Mouse (Mus musculus): Measurements from ENCODE around the gene Ncor2.

Gene Ncor2

GRCm38 (mm10) chr5:125190105-125190813 is 11.2 kb upstream of the Ncor2 start:
- no peak for DNase-seq

GRCm38 (mm10) chr5:125189625-125190024 is 10.6 kb upstream of the Ncor2 start:
- peak; percentile 62 to 78 for DNase-seq

DNA sequence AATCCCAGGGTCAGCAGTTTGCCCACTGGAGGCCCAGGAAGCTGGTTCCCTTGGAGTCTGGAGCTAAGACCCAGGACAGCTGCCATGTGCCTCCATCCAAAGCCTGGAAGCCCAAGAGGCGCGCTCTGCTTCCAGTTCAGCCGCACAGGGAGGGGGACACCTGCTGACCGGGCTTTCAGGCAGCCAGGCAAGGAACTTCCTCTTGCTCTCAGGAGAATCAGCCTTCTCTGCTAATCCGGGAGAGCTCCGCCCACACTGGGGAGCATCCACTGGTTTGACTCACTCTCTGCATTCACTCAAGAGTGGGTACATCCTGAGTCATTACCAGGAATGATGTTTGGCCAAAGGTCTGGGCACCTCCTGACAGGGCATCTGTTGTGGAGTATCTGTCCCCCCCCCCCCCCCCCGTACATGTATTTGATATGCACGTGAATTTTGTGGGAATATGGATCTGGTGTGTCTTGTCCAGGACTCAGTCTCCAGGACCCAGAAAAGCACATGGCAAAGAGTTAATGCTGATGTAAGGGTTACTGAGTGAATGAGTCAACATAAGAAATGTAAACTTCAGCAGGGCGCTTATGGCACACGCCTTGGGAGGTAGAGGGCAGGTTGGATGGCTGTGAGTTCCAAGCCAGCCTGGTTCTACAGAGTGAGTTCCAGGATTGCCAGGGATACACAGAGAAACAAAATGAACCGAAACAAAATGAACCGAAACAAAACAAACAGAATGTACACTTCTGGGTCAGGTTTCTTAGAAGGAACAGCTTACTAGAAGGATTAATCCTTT is 10.0 kb upstream of the Ncor2 start:
- no peak for DNase-seq

- DNase-seq, result no peak
These were observed 5.8 kb upstream of the Ncor2 start for GRCm38 (mm10) chr5:125184826-125185225.

DNA sequence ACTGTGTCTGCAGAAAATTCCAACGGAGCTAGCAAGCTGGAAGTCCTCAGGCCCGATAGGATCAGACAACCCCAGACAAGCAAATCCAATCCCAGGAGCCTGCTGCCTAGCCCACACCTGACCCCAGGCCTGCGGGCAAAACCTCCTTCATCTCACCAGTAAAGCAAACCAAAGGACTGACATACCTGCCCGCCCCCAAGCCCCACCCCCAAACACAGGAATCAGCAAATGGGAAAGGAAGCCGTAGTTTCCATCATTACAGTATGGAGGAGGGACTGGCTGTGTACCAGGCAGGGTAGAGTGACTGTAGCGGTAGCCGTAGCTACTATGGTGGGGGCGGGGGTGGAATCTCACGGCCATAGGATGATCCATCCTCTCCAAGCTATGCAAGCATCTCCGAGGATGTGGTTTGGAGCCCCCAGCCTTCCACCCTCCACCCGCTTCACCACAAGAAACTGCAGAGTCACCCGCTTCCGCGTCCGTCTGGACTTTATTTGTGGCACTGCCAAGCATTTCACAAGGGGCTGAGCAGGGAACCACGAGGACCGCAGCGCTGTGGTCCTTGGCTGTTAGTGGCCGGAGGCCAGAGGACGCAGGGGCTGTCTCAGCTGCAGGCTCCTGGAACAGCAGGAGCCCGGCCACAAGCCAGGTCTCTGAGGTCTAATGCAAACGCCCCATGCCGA is 4.4 kb upstream of the Ncor2 start:
- no peak for DNase-seq

DNA sequence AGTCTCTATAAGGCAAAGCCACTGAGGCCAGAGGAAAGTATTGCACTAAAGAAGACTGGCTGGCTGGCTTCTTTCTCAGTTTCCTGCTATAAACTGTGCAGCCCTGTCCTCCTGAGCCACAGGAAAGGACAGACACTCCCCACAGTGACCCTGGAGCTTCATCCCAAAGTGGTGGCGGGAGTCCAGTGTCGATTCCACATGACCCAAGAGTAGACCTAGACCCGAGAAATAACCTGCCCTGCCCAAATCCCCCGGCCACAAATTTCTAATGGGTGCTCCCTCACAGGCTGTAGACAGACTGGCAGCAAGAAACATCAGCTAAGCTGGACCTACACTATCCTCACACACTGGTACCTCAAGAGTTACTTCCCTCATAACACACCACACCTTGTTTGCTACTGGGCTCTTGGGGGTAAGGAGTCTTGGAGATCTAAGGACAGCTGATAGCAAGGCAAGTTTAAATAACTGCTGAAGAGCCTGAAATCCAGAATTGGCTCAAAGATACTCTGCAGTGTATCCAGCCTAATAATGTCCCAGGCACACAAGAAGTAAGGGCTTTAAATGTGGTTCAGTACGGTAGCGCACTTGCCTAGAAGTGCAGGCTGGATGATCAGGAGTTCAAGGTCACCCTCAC is 1.7 kb upstream of the Ncor2 start:
- no peak for DNase-seq

DNA sequence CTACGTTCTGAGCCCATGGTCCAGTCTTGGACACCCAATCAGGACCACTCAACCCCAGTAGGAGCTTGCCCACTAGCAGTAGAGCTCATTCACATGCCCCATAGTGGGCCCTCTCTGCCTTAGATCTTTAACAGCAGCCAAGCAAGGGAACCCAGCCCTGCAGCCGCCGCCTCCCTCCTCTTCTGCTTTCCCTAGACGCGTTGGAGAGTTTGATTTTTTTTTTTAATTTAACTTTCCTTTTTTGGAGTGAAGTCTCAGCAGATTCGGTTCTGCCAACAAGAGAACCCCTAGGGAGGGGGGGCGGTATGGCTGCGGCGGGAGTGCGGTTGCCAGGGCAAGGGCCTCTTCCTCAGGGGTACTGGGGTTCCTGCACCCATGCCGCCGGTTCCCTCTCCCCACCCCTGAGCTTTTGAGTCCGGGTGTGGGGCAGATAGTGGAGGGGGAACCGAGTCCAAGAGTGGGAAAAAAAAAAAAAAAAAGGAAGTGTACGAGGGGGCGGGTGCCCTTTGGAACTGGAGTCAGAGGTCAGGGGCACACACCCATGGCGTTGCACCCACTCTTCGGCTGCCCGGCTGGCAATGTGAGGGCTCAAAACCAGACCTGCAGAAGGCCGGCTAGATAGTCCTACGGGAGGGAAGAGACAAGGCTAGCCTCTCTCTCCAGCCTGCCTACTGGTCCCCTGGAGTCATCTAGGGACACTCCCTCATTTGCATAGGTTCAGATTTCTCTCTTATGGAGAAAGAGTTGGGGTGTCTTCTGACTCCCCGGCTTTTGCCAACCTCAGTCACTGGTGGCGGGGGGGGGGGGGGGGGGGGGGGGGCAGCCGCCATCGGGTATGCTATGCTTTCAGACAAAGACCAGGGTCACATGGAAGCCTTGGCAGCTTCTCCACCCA is 963 bp upstream of the Ncor2 start:
- no peak for DNase-seq

- DNase-seq, result peak; percentile 63 to 66
These were observed 630 bp downstream of the Ncor2 start for GRCm38 (mm10) chr5:125178171-125179006.

GRCm38 (mm10) chr5:125177481-125178134 is 1.4 kb downstream of the Ncor2 start:
- peak; percentile 71 to 76 for DNase-seq

GRCm38 (mm10) chr5:125176864-125177263 is 2.2 kb downstream of the Ncor2 start:
- peak; percentile 45 to 52 for DNase-seq

DNA sequence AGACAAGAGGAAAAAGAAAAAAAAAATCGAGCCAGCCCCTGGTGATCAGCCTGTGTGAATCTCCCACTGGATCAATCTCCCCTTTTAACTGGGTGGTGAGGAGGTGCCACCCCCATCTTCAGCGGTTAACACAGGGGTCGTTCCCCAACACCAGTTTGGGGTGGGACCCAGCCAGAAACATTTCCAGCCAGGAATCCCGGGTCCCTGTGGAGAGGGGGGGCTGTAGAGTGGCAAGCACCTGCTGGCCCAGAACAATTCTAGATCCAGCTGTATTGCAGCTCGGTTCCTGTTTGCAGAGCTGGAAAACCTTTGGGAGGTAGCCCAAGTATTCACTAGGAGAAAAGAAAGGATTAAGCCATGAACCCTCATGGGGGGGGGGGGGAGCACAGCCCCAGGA is 2.7 kb downstream of the Ncor2 start:
- DNase-seq, result no peak

DNA sequence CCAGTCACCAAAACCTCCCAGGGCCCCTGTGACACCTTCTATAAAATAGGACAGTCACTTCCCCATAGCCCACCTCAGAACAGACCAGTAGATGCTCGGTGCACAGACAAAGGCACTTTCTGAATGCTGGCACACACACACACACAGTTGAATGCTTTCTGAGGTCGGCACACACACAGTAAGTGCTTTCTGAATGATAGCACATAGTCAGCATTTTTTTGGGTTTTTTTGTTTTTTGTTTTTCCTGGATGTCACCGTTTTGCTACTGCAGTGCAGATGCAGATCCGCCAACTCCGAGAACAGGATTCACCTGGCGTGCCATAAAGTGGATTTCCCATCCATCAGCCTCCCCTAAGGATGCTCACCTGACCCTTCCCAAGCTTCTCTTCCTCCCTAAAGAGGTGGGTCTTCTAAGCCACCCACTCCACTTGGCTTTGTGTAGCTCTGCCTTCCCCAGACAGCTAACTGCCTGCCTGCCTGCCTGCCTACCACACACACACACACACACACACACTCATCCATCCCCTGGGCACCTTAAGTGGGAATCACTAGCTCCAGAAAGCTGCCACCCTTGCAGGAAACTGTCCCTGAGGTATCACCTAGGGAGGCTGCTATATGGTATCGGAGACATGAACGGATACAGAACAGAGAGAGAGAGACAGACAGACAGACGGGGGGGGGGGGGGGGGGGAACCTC is 3.2 kb downstream of the Ncor2 start:
- DNase-seq, result no peak

DNA sequence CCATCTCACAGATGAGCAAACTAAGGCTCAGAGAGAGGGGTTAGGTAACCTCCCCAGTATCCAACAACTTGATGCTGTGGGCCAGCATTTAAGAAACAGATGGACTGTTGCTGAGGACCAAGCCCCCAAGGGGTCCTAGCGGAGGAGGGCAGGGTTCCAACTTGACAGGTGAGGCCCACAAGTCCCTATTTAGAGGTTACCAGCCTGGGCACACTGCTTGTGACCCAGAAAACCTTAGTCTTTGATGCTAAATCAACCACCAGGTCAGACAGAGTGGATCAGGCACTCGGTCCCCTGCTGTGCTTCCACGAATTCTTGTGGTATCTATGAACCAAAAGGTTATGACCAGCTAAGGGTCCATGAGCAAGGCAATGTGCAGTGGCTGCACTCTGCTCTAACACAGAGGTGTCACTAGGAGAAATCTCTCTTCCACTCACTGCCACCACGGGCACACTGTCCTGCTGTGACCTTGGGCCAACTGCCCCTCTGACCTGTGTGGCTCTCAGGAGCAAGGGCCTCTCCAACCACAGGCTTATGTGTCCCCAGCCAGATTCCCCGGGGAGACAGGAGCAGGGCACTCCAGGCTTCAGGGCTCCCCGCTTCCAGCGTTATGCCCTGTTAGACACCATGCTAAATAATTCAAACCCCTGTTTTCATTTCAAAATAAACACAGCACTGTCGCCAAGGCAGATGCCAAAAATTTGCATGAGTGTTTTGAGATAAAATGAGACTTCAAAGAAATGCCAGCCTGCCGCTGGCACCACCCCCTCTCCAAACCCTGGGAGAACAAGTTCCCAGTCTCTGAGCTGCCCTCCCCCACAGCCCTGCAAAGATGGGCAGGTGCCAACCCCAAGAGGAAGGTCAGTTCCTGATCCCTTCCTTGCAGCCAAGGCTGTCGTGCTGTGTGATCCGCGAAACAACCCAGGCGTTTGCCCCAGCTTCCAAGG is 4.0 kb downstream of the Ncor2 start:
- DNase-seq, result peak; percentile 57 to 68

DNA sequence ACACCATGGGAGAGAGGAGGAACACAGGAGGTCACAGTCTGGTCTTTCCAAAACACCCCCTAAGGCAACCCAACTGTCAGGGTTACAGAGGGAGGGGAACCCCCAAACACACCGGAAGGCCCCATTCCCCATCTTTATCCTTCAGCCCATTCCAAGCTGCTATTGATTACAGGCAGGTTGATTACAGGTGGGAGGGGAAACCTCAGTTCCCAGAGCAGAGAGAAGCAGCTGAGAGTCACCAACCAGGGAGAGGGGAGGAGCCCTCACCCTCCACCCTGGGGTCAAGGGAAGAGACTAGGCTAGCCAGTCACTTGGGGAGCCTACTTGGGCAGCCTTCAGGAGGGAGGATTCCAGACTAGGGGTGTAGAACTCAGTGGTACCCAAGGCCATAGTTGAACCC is 5.2 kb downstream of the Ncor2 start:
- DNase-seq, result no peak

DNA sequence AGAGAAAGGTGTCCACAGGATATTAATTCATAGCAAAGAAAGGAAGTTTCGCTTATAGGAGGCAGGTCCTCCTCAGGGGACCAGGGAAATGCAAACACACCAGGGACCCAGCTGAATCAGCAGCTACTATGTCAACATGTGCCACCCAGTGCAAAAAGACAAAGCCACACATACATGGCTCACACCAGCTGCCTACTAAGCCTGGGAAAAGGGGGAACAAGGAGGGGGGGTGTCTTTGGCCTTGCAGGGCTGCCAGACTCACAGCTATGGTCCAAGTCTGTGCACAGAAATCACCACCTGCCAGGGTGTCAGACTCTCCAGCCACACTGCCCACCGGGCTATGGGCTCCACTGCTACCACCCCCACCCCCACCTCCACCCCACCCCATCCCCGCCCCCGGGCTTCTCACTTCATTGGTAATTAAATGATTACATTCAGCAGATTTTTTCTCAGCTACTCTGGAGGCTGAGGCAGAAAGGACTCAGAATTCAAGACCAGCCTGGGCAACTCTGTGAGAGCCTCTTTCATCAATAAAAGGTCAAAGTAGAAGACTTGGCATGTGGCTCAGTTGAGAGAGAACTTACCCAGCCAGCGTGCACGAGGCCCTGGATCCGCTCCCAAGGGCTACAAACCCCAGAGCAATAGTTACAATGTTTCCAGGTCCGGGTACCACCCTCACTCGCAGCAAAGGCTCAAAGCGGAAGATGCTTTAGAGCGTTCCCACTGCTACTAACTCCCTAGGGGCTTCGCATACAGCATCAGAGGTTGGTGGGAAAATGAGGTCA is 6.0 kb downstream of the Ncor2 start:
- no peak for DNase-seq

DNA sequence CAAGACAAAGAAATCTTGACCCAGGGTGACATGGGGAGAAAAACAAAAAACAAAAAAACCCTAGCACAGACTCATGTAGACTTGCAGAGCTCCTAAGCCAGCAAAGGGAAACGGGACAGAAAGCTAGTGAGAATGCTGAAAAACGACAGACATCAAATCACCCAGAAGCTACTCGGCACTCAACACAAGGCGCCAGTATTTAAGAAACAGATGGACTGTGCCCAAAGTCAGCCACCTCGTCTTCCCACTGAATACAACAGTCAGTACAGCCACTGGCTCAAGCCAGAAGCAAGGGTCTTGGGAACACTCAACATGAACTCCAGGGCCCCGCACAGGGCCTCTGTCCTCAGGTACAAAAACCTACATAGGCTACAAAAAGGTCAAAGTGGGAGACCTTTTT is 7.8 kb downstream of the Ncor2 start:
- no peak for DNase-seq

DNA sequence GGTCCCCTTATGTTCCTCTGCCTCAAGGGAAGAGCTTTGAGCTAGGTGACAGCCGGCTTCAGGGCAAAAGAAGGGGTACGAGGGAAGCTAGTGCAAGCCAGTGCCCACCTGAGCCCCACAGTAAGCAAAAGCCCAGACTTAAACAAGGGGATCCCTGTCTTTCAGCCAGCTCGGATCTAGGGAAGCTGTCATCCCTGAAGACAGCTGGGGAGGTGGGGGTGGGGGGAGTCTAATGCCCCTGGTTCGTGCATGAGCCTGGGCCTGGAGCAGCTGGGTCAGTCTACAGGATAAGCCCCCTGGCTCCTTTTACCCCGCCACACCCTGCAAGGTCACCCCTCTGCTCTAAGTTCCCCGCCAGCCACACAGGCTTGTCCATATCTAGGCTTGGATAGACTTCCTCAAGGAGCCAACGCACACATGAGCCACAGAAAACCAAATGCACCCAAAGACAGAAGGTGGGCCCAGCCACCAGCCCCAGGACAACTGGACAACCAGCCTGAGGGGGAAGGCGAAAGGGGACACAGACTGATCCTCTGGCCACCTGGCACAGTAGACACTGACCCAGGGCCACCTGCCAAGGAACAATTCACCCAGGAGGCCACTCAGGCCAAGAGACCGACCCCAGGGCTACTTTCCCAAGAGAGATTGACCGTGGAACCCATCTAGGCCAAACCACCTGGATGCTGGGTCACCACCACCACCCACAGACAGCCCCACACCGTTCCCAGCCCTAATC is 8.7 kb downstream of the Ncor2 start:
- no peak for DNase-seq
